Mouse (Mus musculus): ENCODE results near the gene Slc30a1.

Slc30a1 gene

GRCm38 (mm10) chr1:191906571-191907430 is at the start of gene Slc30a1:
TSS of gene Slc30a1 (plus strand) at chr1:191906767.
- DNase-seq (ENCODE audit: low read depth, low spot score): peak; percentile 97

- no peak for DNase-seq (ENCODE audit: low read depth, low spot score)
These were observed 49.5 kb upstream of the Slc30a1 start for GRCm38 (mm10) chr1:191856886-191857651.

GRCm38 (mm10) chr1:191858136-191858535 is 48.4 kb upstream of the Slc30a1 start:
- DNase-seq (ENCODE audit: low read depth, low spot score): no peak

GRCm38 (mm10) chr1:191859847-191860246 is 46.7 kb upstream of the Slc30a1 start:
- no peak for DNase-seq (ENCODE audit: low read depth, low spot score)

GRCm38 (mm10) chr1:191861247-191861646 is 45.3 kb upstream of the Slc30a1 start:
- DNase-seq (ENCODE audit: low read depth, low spot score): no peak

GRCm38 (mm10) chr1:191863833-191864550 is 42.6 kb upstream of the Slc30a1 start:
- no peak for DNase-seq (ENCODE audit: low read depth, low spot score)

- DNase-seq (ENCODE audit: low read depth, low spot score): no peak
These were observed 42.0 kb upstream of the Slc30a1 start for GRCm38 (mm10) chr1:191864551-191865027.

- DNase-seq (ENCODE audit: low read depth, low spot score): no peak
These were observed 34.4 kb upstream of the Slc30a1 start for GRCm38 (mm10) chr1:191872076-191872710.

GRCm38 (mm10) chr1:191875006-191875405 is 31.6 kb upstream of the Slc30a1 start:
- DNase-seq (ENCODE audit: low read depth, low spot score): no peak

GRCm38 (mm10) chr1:191875683-191876305 is 30.8 kb upstream of the Slc30a1 start:
- no peak for DNase-seq (ENCODE audit: low read depth, low spot score)

- no peak for DNase-seq (ENCODE audit: low read depth, low spot score)
These were observed 28.9 kb upstream of the Slc30a1 start for GRCm38 (mm10) chr1:191877681-191878080.

GRCm38 (mm10) chr1:191878518-191878921 is 28.0 kb upstream of the Slc30a1 start:
- no peak for DNase-seq (ENCODE audit: low read depth, low spot score)

GRCm38 (mm10) chr1:191880247-191880646 is 26.3 kb upstream of the Slc30a1 start:
- DNase-seq (ENCODE audit: low read depth, low spot score): no peak

- DNase-seq (ENCODE audit: low read depth, low spot score): no peak
These were observed 25.5 kb upstream of the Slc30a1 start for GRCm38 (mm10) chr1:191880921-191881609.

GRCm38 (mm10) chr1:191881663-191882062 is 24.9 kb upstream of the Slc30a1 start:
- DNase-seq (ENCODE audit: low read depth, low spot score): no peak

- no peak for DNase-seq (ENCODE audit: low read depth, low spot score)
These were observed 23.9 kb upstream of the Slc30a1 start for GRCm38 (mm10) chr1:191882474-191883206.

- no peak for DNase-seq (ENCODE audit: low read depth, low spot score)
These were observed 22.9 kb upstream of the Slc30a1 start for GRCm38 (mm10) chr1:191883654-191884053.

- DNase-seq (ENCODE audit: low read depth, low spot score): no peak
These were observed 14.7 kb upstream of the Slc30a1 start for GRCm38 (mm10) chr1:191891912-191892311.

- peak; percentile 31 for DNase-seq (ENCODE audit: low read depth, low spot score)
These were observed 12.2 kb upstream of the Slc30a1 start for GRCm38 (mm10) chr1:191894386-191894785.

- DNase-seq (ENCODE audit: low read depth, low spot score): no peak
These were observed 11.7 kb upstream of the Slc30a1 start for GRCm38 (mm10) chr1:191894857-191895256.
